Mouse (Mus musculus): ENCODE measurements around the gene Zbtb7b. TPM values are rescaled to one million over a fixed set of nuclear protein-coding genes. Genes with fewer than 3 reads are reported as not detected.
A peak's percentile ranks its signal among the peaks of the same experiment; 100 is the strongest.
"Not testable (repeated sequence)": the region's sequence is repeated elsewhere in the genome, so short reads cannot be mapped to it uniquely, and the experiment has no call there.

Gene Zbtb7b
- 0.39 and 0.83 TPM in 2 replicates for polyA plus RNA-seq (2016; fragmentation: Nextera tagmentation; extraction: Ambion mirVana)

DNA sequence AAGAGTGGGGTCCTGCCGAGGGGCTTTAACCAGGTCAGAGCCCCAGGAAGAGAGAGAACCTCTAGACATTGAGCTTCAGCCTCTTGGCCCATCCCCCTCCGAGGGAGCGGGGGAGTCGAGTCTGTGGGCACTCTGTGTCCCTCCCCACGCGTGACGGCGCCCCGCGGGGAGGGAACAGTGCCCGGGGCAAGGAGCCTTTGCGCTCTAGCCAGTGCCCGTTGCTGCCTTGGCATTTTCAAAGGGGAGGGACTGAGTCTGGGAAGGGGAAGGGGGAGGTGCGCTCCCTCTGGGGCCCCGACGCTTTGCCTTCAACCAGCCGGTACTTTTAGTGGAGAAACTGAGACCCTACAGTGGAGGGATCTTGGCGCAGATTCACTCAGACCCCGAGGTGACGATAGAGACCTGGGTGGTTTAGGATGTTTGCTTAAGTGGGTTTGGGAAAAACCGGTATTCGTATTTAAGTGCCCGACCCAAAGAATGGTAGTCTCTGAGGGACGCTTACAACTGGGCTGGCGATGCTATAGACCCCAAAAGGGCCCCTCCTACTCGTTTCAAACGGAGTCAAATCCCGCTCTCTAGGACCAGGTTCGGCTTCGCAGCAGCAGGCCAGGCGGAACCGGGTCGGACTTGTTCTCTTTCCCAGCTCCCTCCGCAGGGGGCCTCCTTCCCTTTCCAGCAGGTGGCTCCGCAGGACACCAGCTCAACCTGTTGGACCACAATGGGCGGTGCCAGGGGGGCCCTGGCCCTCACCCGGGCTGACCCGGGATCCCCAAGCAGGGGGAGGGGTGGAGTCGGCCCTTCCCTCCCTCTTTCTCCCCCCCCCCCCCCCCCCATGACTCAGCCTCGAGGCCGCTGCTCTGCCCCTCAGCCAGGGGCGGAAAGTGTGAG is at the start of gene Zbtb7b:
Gene Zbtb7b (minus strand): TSS at position 771 of the 888 bp plus-strand sequence.
- peaks cover 69% of the 10 kb centered on the region for H3K4me1 ChIP-seq
- no peaks in the 10 kb centered on the region for H3K36me3 ChIP-seq

DNA sequence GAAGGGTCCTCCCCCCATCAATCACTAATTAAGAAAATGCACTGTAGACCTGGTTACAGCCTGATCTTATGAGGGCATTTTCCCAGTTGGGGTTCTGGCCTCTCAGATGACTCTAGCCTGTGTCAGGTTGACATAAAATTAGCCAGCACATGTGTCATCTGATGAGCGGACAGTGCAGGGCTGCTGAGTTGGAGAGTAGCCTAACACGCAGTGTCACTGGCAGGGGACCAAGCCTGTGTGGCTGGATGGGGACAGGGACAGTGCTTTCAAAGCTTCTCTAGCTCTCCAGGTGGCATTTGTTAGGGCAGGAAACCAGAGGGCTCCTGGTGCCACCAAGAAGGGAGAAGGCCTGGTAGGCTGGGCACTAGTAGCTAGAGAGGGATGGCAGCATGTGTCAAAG is 46.1 kb upstream of the Zbtb7b start:
- H3K27ac ChIP-seq (replicated peaks): no peak overlapping the region
- no peaks in the 10 kb centered on the region for H3K9me3 ChIP-seq (replicated peaks)
- 96% methylated on average over 2 of the region's 2 CpGs for WGBS
- H3K36me3 ChIP-seq: peaks cover 21% of the 10 kb centered on the region
- no peak overlapping the region for H3K4me3 ChIP-seq
- peaks cover 22% of the 10 kb centered on the region for H3K4me1 ChIP-seq
- DNase-seq (ENCODE audit: low spot score): no peak
- H3K27me3 ChIP-seq (ENCODE audit: low read depth, poor library complexity, severe bottlenecking): no peaks in the 10 kb centered on the region

More for the DNA sequence above, at the start of gene Zbtb7b:
- Histone ChIP-seq H3K27ac (replicated peaks) (peak within 1 kb of the TSS; percentile 88), H3K9me3 (replicated peaks) (no peaks in the 10 kb centered on the region), H3K4me3 (peak within 1 kb of the TSS; percentile 61), H3K27me3 (ENCODE audit: low read depth, poor library complexity, severe bottlenecking) (peaks cover 49% of the 10 kb centered on the region)
- peak; percentile 70 for DNase-seq (ENCODE audit: low spot score)
- WGBS: 0% methylated on average over 41 of the region's 42 CpGs

GRCm38 (mm10) chr3:89437269-89437668 is 42.7 kb upstream of the Zbtb7b start:
- Histone ChIP-seq H3K9me3 (replicated peaks) (no peaks in the 10 kb centered on the region), H3K27me3 (ENCODE audit: low read depth, poor library complexity, severe bottlenecking) (no peaks in the 10 kb centered on the region), H3K36me3 (peaks cover 37% of the 10 kb centered on the region), H3K4me1 (peaks cover 25% of the 10 kb centered on the region), H3K4me3 (peak overlapping the region; percentile 59), H3K27ac (replicated peaks) (peak overlapping the region; percentile 76)
- DNase-seq (ENCODE audit: low spot score): peak; percentile 50
- 22% methylated on average over 5 of the region's 5 CpGs for WGBS

DNA sequence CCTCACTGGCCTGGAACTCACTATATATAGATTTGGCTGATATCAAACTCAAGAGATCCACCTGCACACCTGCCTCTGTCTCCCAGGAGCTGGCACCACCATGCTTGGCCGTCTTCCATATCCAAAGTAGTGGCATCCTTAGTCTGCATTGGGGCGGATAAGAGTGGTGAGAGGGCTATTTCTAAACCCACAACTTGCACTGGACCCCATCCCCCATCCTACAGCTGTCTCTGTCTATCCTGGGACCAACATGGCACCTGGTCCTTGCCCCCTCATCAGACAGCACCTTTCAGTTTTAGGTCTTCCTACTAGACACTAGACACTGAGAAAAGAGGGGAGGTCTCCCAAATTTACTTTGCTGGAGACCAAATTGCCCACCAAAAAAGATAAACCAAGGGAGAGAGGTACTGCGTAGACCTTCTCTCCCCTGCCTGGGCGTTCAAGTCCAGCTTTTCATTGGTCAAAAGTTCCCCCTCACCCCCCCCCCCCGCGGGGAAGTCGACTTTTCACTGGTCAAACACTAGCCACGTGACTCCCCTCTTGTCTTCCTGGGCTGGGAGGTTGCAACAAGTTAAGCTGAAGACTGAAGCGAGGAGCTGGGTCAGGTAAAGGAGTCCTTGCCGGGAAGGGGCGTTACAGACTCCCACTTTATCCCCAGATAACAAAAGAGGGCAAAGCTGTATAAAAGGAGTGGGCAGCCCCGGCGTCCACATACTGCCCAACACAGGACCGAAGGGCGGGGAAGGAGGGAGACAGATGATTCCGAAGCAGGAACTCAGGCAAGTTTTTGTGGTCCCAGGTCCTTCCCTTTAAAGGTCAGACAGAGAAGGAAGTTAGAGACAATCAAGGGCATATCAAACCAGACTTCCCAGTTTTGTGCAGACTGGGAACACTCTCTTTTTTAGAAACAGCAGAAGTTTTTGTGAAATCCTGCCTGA is 41.9 kb upstream of the Zbtb7b start, which contains the start of gene Pbxip1:
Gene Pbxip1 (plus strand): TSS at position 531 of the 938 bp plus-strand sequence.
- Histone ChIP-seq H3K4me3 (peak within 1 kb of the TSS; percentile 59), H3K27ac (replicated peaks) (peak within 1 kb of the TSS; percentile 76), H3K36me3 (peaks cover 40% of the 10 kb centered on the region), H3K4me1 (peaks cover 31% of the 10 kb centered on the region), H3K27me3 (ENCODE audit: low read depth, poor library complexity, severe bottlenecking) (no peaks in the 10 kb centered on the region), H3K9me3 (replicated peaks) (no peaks in the 10 kb centered on the region)
- 5% methylated on average over 16 of the region's 16 CpGs for WGBS
- peak; percentile 88 for DNase-seq (ENCODE audit: low spot score)

DNA sequence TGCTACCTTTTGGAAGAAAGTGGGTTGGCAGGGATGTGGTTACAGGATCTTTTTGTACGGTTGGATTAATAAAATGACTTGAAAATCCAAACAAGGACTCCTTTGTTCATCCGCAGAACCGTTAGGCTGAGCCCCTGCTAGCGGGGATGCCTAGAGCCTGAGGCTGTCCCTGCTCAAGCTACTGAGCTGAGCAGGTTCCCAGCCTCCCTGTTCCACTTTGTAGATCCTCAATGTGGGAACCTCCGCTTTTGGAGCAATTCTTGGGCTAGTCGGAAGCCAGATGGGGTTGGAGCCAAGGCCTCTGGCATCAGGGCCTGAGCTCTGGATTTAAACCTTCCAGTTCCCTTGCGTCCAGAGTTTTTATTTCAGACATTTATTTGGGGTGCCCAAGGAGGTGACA is 40.5 kb upstream of the Zbtb7b start:
- H3K27me3 ChIP-seq (ENCODE audit: low read depth, poor library complexity, severe bottlenecking): no peaks in the 10 kb centered on the region
- H3K9me3 ChIP-seq (replicated peaks): no peaks in the 10 kb centered on the region
- 81% methylated on average over 7 of the region's 7 CpGs for WGBS
- H3K4me3 ChIP-seq: no peak overlapping the region
- no peak for DNase-seq (ENCODE audit: low spot score)
- H3K27ac ChIP-seq (replicated peaks): no peak overlapping the region
- peaks cover 33% of the 10 kb centered on the region for H3K36me3 ChIP-seq
- peaks cover 43% of the 10 kb centered on the region for H3K4me1 ChIP-seq

DNA sequence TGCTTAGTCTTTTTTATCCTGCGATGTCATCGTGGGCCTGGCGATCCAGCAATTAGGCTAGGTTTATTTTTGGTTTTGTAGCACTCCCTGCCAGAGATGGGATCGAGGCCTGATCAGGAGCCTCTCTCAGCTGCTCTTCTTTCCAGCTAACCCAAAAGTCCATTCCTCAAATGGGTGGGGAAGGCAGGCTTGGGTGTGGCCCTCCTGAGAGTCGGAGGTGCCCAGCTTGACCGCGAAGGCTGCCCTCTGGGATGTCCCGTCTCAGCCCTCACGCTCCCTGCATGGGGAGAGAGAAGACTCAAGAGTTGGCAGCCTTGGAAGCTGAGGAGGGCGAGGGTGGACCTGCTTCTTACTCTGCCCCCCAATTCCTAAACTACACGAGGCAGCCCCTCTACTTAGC is 40.0 kb upstream of the Zbtb7b start:
- DNase-seq (ENCODE audit: low spot score): no peak
- no peaks in the 10 kb centered on the region for H3K27me3 ChIP-seq (ENCODE audit: low read depth, poor library complexity, severe bottlenecking)
- peaks cover 32% of the 10 kb centered on the region for H3K36me3 ChIP-seq
- no peak overlapping the region for H3K27ac ChIP-seq (replicated peaks)
- H3K4me3 ChIP-seq: 0 out of 2 replicates have a peak overlapping the region, but pooled peaks have one; percentile 14
- H3K4me1 ChIP-seq: peaks cover 49% of the 10 kb centered on the region
- 84% methylated on average over 11 of the region's 11 CpGs for WGBS
- H3K9me3 ChIP-seq (replicated peaks): no peaks in the 10 kb centered on the region

DNA sequence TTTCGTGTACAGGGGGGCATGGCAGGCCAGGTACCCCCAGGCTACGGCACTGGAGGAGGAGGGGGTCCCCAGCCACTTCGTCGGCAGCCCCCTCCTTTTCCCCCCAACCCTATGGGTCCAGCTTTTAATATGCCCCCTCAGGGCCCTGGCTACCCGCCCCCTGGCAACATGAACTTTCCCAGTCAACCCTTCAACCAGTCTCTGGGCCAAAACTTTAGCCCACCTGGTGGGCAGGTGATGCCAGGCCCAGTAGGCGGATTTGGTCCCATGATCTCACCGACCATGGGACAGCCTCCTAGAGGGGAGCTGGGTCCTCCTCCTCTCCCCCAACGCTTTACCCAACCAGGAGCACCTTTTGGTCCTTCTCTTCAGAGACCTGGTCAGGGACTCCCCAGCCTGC is 38.0 kb upstream of the Zbtb7b start:
- no peaks in the 10 kb centered on the region for H3K27me3 ChIP-seq (ENCODE audit: low read depth, poor library complexity, severe bottlenecking)
- no peak for DNase-seq (ENCODE audit: low spot score)
- WGBS: 95% methylated on average over 8 of the region's 8 CpGs
- peaks cover 45% of the 10 kb centered on the region for H3K36me3 ChIP-seq
- peaks cover 45% of the 10 kb centered on the region for H3K4me1 ChIP-seq
- H3K4me3 ChIP-seq: no peak overlapping the region
- H3K9me3 ChIP-seq (replicated peaks): no peaks in the 10 kb centered on the region
- no peak overlapping the region for H3K27ac ChIP-seq (replicated peaks)

GRCm38 (mm10) chr3:89430171-89431159 is 35.9 kb upstream of the Zbtb7b start, which contains the start of gene Pygo2:
Pygo2 (plus strand) TSS chr3:89430214.
- Histone ChIP-seq H3K9me3 (replicated peaks) (no peaks in the 10 kb centered on the region), H3K4me1 (peaks cover 28% of the 10 kb centered on the region), H3K27ac (replicated peaks) (peak within 1 kb of the TSS; percentile 94), H3K36me3 (peaks cover 64% of the 10 kb centered on the region), H3K27me3 (ENCODE audit: low read depth, poor library complexity, severe bottlenecking) (no peaks in the 10 kb centered on the region), H3K4me3 (peak within 1 kb of the TSS; percentile 95)
- DNase-seq (ENCODE audit: low spot score): peak; percentile 95
- 3% methylated on average over 67 of the region's 68 CpGs for WGBS

DNA sequence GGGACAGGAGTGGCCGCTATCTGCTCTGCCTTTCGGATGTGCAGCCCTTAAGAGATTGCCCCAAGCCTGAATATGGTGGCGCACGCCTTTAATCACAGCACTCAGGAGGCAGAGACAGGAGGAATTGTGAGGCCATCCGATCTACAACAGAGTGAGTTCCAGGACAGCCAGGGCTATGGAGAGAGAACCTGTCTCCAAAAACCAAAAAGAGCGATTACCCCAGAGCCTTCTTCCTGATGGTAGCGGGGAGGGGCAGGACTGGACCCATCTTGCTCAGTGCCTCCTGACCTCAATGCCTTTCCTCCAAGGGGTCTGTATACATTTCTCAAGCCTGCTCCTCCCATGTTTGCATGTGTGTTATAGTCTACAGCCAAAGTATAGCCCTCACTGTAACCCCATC is 34.4 kb upstream of the Zbtb7b start:
- not testable (repeated sequence) for H3K9me3 ChIP-seq (replicated peaks); DNase-seq (ENCODE audit: low spot score); H3K27me3 ChIP-seq (ENCODE audit: low read depth, poor library complexity, severe bottlenecking); H3K4me3 ChIP-seq; H3K27ac ChIP-seq (replicated peaks)
- peaks cover 67% of the 10 kb centered on the region for H3K36me3 ChIP-seq
- 92% methylated on average over 7 of the region's 7 CpGs for WGBS
- H3K4me1 ChIP-seq: peaks cover 32% of the 10 kb centered on the region

GRCm38 (mm10) chr3:89425876-89426275 is 31.3 kb upstream of the Zbtb7b start:
- DNase-seq (ENCODE audit: low spot score): no peak
- Histone ChIP-seq H3K4me3 (no peak overlapping the region; the same call in 1 of the 2 replicates), H3K27ac (replicated peaks) (no peak overlapping the region), H3K27me3 (ENCODE audit: low read depth, poor library complexity, severe bottlenecking) (no peaks in the 10 kb centered on the region), H3K9me3 (replicated peaks) (no peaks in the 10 kb centered on the region), H3K4me1 (peaks cover 47% of the 10 kb centered on the region), H3K36me3 (peaks cover 58% of the 10 kb centered on the region)
- 86% methylated on average over 4 of the region's 4 CpGs for WGBS

- 92% methylated on average over 5 of the region's 5 CpGs for whole genome bisulfite sequencing
- H3K36me3 ChIP-seq: peaks cover 58% of the 10 kb centered on the region
- no peaks in the 10 kb centered on the region for H3K9me3 ChIP-seq (replicated peaks)
These were observed 30.6 kb upstream of the Zbtb7b start for GRCm38 (mm10) chr3:89425141-89425525.

More at GRCm38 (mm10) chr3:89425141-89425525, 30.6 kb upstream of the Zbtb7b start:
- H3K27ac ChIP-seq (replicated peaks): no peak overlapping the region
- peaks cover 47% of the 10 kb centered on the region for H3K4me1 ChIP-seq
- H3K27me3 ChIP-seq (ENCODE audit: low read depth, poor library complexity, severe bottlenecking): no peaks in the 10 kb centered on the region
- DNase-seq (ENCODE audit: low spot score): no peak
- H3K4me3 ChIP-seq: no peak overlapping the region

All from midbrain, embryonic 10.5 days (tissue).